Mouse (Mus musculus) neural tube, embryonic 12.5 days (tissue): ENCODE data around the gene Selenos. TPM values are rescaled to one million over a fixed set of nuclear protein-coding genes. Genes with fewer than 3 reads are reported as not detected.

Experiments
- ATAC-seq: fragments of 200-750 bp; cut with Nextera tagmentation; 2 replicates; pipeline ENCODE4 v1.8.0; 2017; ENCODE audit warnings: low read depth, mild to moderate bottlenecking, moderate TSS enrichment, moderate library complexity; ENCODE audit not compliant: low FRiP score
- H3K27ac ChIP-seq: fragments of 300-500 bp; sonication (generic); 2 replicates; pipeline ENCODE4 v1.5.1; 2016
- H3K27me3 ChIP-seq: fragments of 300-500 bp; sonication (generic); replicated peaks from 2 replicates; pipeline ENCODE4 v1.6.1; 2016; ENCODE audit warnings: mild to moderate bottlenecking
- H3K36me3 ChIP-seq: fragments of 300-500 bp; sonication (generic); 2 replicates; pipeline ENCODE4 v1.6.1; 2016; ENCODE audit warnings: mild to moderate bottlenecking
- H3K4me1 ChIP-seq: fragments of 300-500 bp; sonication (generic); 2 replicates; pipeline ENCODE4 v1.6.1; 2016
- H3K4me2 ChIP-seq: fragments of 300-500 bp; sonication (generic); replicated peaks from 2 replicates; pipeline ENCODE4 v1.6.1; 2016; ENCODE audit warnings: mild to moderate bottlenecking
- H3K4me3 ChIP-seq: fragments of 300-500 bp; sonication (generic); 2 replicates; pipeline ENCODE4 v1.5.1; 2016
- H3K9ac ChIP-seq: fragments of 300-500 bp; sonication (generic); 2 replicates; pipeline ENCODE4 v1.6.1; 2016; ENCODE audit warnings: mild to moderate bottlenecking
- H3K9me3 ChIP-seq: fragments of 300-500 bp; sonication (generic); 2 replicates; pipeline ENCODE4 v1.6.1; 2016; ENCODE audit warnings: mild to moderate bottlenecking
- WGBS: fragments of 180-500 bp; shearing (Covaris S2); methylation state at CpG from one replicate; pipeline ENCODE4 v1.1.7; 2016; 5-methylcytosine and 5-hydroxymethylcytosine counted together
- polyA plus RNA-seq: library from polyadenylated mRNA; unstranded; fragments of >200 nt; fragmentation: Nextera tagmentation; extraction: Ambion mirVana; gene quantifications from 2 replicates; pipeline ENCODE4 v1.2.1, GENCODE M21; 2016

Gene Selenos
- polyA plus RNA-seq, 1 experiment from 2014 or later: 84.4 TPM

GRCm38 (mm10) chr7:66128857-66129256 is 49.4 kb downstream of the Selenos start:
- Histone ChIP-seq H3K27ac (no peak overlapping the region), H3K9me3 (0 out of 2 replicates have a peak, but pooled peaks cover 3% of the 10 kb centered on the region), H3K36me3 (peaks cover 29% of the 10 kb centered on the region), H3K9ac (no peak overlapping the region), H3K4me3 (no peak overlapping the region), H3K4me1 (peaks cover 22% of the 10 kb centered on the region), H3K4me2 (no peak overlapping the region), H3K27me3 (no peaks in the 10 kb centered on the region)
- 38% methylated on average over 3 of the region's 3 CpGs for WGBS
- no peak for ATAC-seq

GRCm38 (mm10) chr7:66130296-66130695 is 50.8 kb downstream of the Selenos start:
- H3K4me2 ChIP-seq: no peak overlapping the region
- H3K4me1 ChIP-seq: peaks cover 22% of the 10 kb centered on the region
- 0 out of 2 replicates have a peak, but pooled peaks cover 3% of the 10 kb centered on the region for H3K9me3 ChIP-seq
- no peaks in the 10 kb centered on the region for H3K27me3 ChIP-seq
- 92% methylated on average over 2 of the region's 2 CpGs for WGBS
- H3K9ac ChIP-seq: no peak overlapping the region
- H3K27ac ChIP-seq: no peak overlapping the region
- H3K4me3 ChIP-seq: no peak overlapping the region
- no peak for ATAC-seq
- H3K36me3 ChIP-seq: peaks cover 27% of the 10 kb centered on the region

- Histone ChIP-seq H3K36me3 (peaks cover 13% of the 10 kb centered on the region), H3K4me2 (no peak overlapping the region), H3K4me3 (no peak overlapping the region), H3K27ac (no peak overlapping the region), H3K9me3 (0 out of 2 replicates have a peak, but pooled peaks cover 3% of the 10 kb centered on the region), H3K9ac (no peak overlapping the region), H3K4me1 (peaks cover 27% of the 10 kb centered on the region), H3K27me3 (no peaks in the 10 kb centered on the region)
- 94% methylated on average over 4 of the region's 4 CpGs for WGBS
- ATAC-seq: no peak
These were observed 52.5 kb downstream of the Selenos start for GRCm38 (mm10) chr7:66131776-66132421.

- no peak overlapping the region for H3K9ac ChIP-seq
- peaks cover 7% of the 10 kb centered on the region; the same call in 1 of the 2 replicates for H3K4me1 ChIP-seq
- no peak for ATAC-seq
- WGBS: 97% methylated on average over 3 of the region's 3 CpGs
- no peak overlapping the region for H3K4me2 ChIP-seq
- H3K4me3 ChIP-seq: no peak overlapping the region
- H3K9me3 ChIP-seq: 0 out of 2 replicates have a peak, but pooled peaks cover 3% of the 10 kb centered on the region
- H3K36me3 ChIP-seq: peaks cover 13% of the 10 kb centered on the region
- no peaks in the 10 kb centered on the region for H3K27me3 ChIP-seq
- H3K27ac ChIP-seq: no peak overlapping the region
These were observed 54.7 kb downstream of the Selenos start for GRCm38 (mm10) chr7:66134154-66134553.

GRCm38 (mm10) chr7:66135644-66136043 is 56.2 kb downstream of the Selenos start:
- Histone ChIP-seq H3K9ac (no peak overlapping the region), H3K9me3 (0 out of 2 replicates have a peak, but pooled peaks cover 2% of the 10 kb centered on the region), H3K27ac (0 out of 2 replicates have a peak overlapping the region, but pooled peaks have one; percentile 9), H3K4me2 (no peak overlapping the region), H3K36me3 (peaks cover 10% of the 10 kb centered on the region), H3K4me1 (peaks cover 17% of the 10 kb centered on the region; the same call in 1 of the 2 replicates), H3K27me3 (no peaks in the 10 kb centered on the region), H3K4me3 (no peak overlapping the region)
- ATAC-seq: no peak
- 89% methylated on average over 3 of the region's 3 CpGs for WGBS

- H3K9ac ChIP-seq: no peak overlapping the region
- peaks cover 22% of the 10 kb centered on the region for H3K4me1 ChIP-seq
- no peak overlapping the region for H3K27ac ChIP-seq
- no peaks in the 10 kb centered on the region for H3K27me3 ChIP-seq
- H3K36me3 ChIP-seq: peaks cover 7% of the 10 kb centered on the region; the same call in 1 of the 2 replicates
- ATAC-seq: no peak
- no peak overlapping the region for H3K4me3 ChIP-seq
- no peaks in the 10 kb centered on the region for H3K9me3 ChIP-seq
- H3K4me2 ChIP-seq: no peak overlapping the region
These were observed 56.7 kb downstream of the Selenos start for GRCm38 (mm10) chr7:66136187-66136586.

- H3K9ac ChIP-seq: no peak overlapping the region
- no peaks in the 10 kb centered on the region for H3K27me3 ChIP-seq
- no peak overlapping the region for H3K4me3 ChIP-seq
- H3K4me1 ChIP-seq: peaks cover 27% of the 10 kb centered on the region
- H3K4me2 ChIP-seq: no peak overlapping the region
- ATAC-seq: no peak
- 0 out of 2 replicates have a peak, but pooled peaks cover 2% of the 10 kb centered on the region for H3K36me3 ChIP-seq
- no peak overlapping the region for H3K27ac ChIP-seq
- no peaks in the 10 kb centered on the region for H3K9me3 ChIP-seq
- WGBS: 91% methylated on average over 4 of the region's 4 CpGs
These were observed 57.9 kb downstream of the Selenos start for GRCm38 (mm10) chr7:66137309-66137708.

GRCm38 (mm10) chr7:66138301-66138700 is 58.9 kb downstream of the Selenos start:
- Histone ChIP-seq H3K4me1 (peaks cover 27% of the 10 kb centered on the region), H3K9me3 (no peaks in the 10 kb centered on the region), H3K4me2 (no peak overlapping the region), H3K9ac (no peak overlapping the region), H3K27me3 (no peaks in the 10 kb centered on the region), H3K27ac (no peak overlapping the region), H3K4me3 (no peak overlapping the region), H3K36me3 (0 out of 2 replicates have a peak, but pooled peaks cover 2% of the 10 kb centered on the region)
- WGBS: 68% methylated on average over 4 of the region's 4 CpGs
- no peak for ATAC-seq

GRCm38 (mm10) chr7:66138878-66139277 is 59.4 kb downstream of the Selenos start:
- Histone ChIP-seq H3K9ac (no peak overlapping the region), H3K9me3 (no peaks in the 10 kb centered on the region), H3K4me2 (no peak overlapping the region), H3K27me3 (no peaks in the 10 kb centered on the region), H3K36me3 (0 out of 2 replicates have a peak, but pooled peaks cover 2% of the 10 kb centered on the region), H3K4me1 (peaks cover 27% of the 10 kb centered on the region), H3K4me3 (no peak overlapping the region), H3K27ac (no peak overlapping the region)
- no peak for ATAC-seq
- 83% methylated on average over 5 of the region's 5 CpGs for WGBS

Other genes with a start within 250 kb of the Selenos start
- gene Pcsk6, start 217.9 kb upstream of the Selenos start, polyA plus RNA-seq: 1.5 and 1.8 TPM in 2 replicates
- not detected in 2 replicates for gene Gm45213, start 36.0 kb upstream of the Selenos start, polyA plus RNA-seq
- gene Snrpa1, start 20.6 kb upstream of the Selenos start, polyA plus RNA-seq: 177 and 183 TPM in 2 replicates
- 13.4 and 15.3 TPM in 2 replicates for gene Chsy1, start 29.9 kb downstream of the Selenos start, polyA plus RNA-seq